Mouse (Mus musculus) layer of hippocampus, adult 18-20 months (tissue): ENCODE measurements around the gene Kif26b. TPM values are rescaled to one million over a fixed set of nuclear protein-coding genes. Genes with fewer than 3 reads are reported as not detected.
A peak's percentile ranks its signal among the peaks of the same experiment; 100 is the strongest.

Experiments
- DNase-seq, 2 experiments: peaks; one replicate each; pipeline ENCODE4 v3.0.0; 2022; ENCODE audit warnings: low spot score in 2 of 2
- total RNA-seq, 2 experiments: library from RNA; stranded (reverse); gene quantifications; 2 replicates each; pipeline ENCODE4 v1.2.3; 2021

The Kif26b gene
- total RNA-seq, 2 experiments from 2014 or later, result 18.9 to 20.7 TPM

DNA sequence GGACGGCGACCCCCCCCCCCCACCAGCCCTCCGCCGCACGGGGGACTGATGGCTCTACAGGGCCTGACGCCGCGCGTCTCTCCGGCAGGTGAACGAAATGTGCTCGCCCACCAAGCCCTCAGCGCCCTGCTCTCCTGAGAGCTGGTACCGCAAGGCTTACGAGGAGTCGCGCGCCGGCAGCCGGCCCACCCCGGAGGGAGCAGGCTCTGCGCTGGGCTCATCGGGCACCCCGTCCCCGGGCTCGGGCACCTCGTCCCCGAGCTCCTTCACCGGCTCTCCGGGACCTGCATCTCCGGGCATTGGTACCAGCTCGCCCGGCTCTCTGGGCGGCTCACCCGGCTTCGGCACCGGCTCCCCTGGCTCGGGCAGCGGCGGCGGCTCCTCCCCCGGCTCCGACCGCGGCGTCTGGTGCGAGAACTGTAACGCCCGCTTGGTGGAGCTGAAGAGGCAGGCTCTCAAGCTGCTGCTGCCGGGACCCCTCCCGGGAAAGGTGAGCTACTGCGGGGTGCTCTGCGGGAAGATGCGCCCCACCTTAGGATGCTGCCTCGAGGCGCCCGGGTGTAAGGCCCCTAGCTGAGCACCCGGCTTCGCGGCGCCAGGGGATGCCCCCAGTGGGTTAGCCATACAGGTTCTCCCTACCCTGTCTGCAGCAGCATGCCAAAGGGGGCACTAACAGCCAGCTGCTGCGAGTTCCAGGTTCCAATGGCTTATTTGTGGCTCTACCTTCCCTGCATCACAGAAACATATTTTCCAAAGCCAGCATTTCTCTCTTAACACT is 1.6 kb downstream of the Kif26b start:
- peak; percentile 85 to 91 for DNase-seq

DNA sequence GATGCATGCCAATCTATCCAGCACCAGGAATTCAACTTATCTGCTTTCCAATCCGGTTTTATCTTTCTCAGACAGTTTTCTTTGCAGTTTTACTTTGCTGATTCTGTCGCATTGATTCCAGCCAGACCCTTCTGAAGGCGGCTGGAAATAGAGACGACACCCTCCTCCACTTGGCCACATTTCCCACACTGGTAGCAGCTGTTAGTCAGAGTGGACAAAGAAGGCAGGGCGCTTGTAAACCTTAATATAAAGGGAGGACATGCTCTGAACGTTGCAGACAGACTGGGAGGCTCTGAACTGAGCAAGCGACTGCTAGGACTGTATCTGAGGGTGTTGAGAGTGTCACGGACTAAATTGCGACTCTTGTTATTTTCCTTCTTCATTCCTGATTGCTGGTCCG is 11.3 kb downstream of the Kif26b start:
- no peak for DNase-seq

GRCm38 (mm10) chr1:178542415-178542814 is 13.5 kb downstream of the Kif26b start:
- DNase-seq, result no peak

DNA sequence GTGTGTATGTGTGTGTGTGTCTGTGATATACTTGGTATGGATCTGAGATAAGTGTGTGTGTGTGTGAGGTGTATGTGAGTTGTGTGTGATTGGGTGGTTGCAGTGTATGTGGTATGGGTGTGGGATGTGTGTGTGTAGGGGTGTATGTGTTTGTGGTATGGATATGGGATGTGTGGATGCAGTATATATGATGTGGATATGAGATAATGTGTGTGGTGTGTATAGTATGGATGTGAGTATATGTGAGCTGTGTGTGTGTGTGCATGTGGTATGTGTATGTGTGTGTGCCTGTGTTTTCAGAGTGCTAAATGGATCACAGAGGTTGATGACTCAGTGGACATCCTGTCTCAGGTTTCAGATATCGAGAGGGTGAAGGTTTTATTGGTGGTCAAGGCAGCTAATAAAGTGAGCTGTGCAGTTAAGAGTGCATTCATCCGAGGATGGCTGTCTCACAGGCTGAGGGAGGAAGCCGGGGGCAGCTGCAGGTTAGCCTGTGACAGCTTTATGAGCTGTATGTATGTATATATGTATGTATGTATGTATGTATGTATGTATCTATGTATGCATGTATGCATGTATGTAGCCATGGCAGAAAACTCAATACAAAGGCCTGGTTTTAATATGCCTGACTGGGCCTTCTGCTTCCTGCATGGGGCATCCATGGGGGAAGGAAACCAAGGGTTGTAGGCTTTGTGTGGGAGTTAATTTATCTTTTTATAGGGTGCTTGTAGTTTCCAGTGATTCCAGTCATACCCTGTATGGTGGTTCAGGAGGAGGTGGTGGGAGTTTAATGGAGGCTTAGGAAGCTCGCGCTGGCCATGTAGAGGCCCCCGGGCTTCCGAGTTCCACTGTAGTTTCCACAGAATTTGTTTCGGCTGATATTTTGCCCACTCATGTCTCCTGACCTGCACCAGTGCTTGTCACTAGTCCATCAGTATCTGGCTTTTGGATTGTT is 14.3 kb downstream of the Kif26b start:
- no peak for DNase-seq

DNA sequence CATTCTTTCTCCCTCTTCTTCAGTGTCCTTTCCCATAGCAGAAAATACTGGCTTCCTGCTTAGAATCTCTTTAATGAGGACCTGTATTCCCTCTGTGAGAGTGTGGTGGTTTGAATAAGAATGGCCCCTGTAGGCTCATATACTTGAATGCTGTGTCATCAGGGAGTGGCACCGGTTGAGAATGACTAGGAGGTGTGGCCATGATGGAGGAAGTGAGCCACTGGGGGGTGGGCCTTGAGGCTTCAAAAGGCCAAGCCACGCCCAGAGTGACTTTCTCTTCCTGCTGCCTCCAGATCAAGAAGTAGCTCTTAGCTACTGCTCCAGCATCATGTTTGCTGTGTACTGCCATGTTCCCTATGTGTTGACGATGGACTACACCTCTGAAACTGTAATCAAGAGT is 15.7 kb downstream of the Kif26b start:
- no peak for DNase-seq

- no peak for DNase-seq
Measured at GRCm38 (mm10) chr1:178549576-178549975, 20.7 kb downstream of the Kif26b start.

DNA sequence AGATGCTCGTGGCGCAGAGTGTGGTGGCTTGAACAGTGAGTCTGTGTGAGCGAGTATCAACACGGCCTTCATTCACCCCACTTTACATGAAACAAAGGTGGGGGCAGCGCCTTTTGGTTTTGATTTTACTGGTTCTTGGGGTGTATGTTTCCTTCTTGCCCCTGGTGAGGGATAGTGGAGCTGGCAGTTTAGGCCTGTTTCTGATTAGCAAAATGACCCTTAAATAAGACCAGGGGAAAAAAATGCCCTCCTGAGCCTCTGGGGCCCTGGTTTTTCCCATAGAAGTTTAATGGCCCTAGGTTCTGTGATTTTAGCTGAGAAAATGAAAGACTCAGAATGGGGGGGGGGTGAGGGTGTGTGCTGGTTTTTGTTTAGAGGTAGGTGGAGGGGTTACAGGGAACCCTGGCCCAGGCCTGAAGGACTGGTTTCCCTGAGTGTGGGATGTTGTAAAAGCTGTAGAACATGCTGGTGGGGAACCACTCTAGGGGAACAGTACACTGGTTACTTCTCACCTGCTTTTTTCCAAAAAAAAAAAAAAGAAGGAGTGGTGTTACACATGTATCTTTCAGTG is 21.6 kb downstream of the Kif26b start:
- DNase-seq, result no peak

DNA sequence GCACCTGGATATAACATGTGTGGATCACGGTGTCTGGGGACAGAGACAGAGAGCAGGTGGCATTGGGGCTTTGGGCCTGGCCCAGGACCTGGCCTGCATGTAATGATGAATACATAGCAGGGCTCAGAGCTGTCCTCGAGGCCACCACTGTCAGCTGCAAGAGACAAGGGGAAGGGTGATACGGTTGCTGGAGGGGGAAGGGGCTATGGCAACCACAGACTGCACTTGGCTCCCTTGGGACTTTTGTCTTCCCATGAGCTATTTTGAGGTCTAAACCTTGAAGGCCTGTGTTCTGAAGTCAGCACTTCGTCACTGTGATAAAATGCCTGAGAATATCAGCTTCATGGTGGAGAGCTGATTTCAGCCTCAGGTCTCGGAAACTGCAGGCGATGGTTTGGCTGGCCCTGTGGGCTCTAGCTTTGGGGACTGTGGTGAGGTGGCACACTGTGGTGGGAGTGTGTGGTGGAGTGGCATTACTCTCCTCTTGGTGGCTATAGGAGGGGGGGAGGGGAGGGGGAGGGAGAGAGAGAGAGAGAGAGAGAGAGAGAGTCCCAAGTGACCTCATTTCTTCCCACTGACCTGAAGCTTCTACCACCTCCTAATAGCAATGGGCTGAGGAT is 23.5 kb downstream of the Kif26b start:
- no peak for DNase-seq

DNA sequence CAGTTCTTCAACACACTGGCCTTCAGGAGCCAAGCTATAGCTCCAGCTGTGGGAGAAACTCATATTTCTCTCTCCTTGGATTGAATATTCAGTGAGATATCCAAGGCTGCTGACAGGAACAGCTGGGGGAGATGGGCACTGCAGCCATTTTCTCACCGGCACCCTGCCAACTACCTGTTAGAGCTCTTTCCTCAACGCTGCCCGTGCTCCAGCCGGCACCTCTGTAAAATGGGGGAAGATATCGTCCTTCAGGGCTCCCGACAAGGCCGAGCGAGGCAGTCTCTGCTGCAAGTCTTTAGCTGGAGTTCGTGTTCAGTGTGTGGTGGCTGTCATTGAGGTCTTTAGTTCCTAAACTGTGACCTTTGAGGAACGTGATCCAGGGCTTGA is 24.0 kb downstream of the Kif26b start:
- no peak for DNase-seq

GRCm38 (mm10) chr1:178556226-178556625 is 27.3 kb downstream of the Kif26b start:
- no peak for DNase-seq

DNA sequence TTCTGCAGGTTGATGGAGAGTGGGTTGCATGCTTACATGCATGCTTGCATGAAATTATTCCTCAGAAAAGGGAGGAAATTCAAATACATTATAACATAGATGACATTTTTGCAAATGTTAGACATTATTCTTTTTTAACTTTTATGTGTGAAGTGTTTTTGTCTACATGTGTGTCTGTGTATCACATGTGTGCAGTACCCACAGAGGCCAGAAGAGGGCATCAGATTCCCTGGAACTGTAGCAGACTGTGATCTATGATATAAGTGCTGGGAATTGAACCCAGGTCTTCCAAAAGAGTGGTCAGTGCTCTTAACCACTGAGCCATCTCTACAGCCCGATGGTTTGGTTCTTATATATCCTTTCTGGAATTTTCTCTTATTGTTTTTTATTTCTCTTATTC is 31.1 kb downstream of the Kif26b start:
- DNase-seq, result no peak

GRCm38 (mm10) chr1:178563834-178564233 is 34.9 kb downstream of the Kif26b start:
- DNase-seq, result no peak

DNA sequence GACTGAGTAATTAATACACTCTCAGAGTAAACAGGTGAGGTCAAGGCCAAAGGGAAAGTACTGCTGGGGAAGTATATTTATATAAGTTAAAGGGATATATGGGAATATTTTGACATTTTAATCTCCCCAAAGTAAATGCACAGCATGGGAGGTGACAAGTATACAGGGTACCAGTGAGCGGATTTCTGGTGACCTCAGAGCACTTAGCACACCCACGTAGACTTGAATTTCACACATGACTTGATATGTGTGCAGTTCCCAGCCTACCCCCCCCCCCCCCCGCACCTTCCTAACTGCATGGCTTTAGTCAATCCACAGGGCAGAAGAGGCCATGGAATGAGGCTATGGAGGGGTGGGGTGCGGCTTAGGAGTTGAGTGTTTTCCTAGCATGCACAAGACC is 35.9 kb downstream of the Kif26b start:
- no peak for DNase-seq

GRCm38 (mm10) chr1:178568551-178569545 is 39.9 kb downstream of the Kif26b start:
- DNase-seq, result no peak

DNA sequence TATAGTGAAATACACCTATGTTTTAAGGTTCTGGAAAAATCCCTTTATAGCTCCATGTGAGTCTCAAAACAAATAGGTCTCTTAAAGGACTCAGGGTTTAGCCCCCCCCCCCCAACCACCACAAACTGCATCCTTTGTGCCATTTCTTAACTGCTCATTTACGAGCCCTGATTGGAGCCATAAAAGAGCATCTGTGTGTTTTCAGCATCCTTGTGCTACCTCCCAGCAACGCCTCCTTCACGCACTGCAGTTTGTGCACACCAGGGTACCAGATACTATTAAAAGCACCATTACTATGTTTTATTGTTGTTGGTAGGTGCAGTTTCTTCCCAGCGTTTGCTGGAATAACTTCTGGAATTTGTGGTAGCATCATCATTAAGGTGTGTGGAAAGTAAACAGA is 42.1 kb downstream of the Kif26b start:
- DNase-seq, result no peak

DNA sequence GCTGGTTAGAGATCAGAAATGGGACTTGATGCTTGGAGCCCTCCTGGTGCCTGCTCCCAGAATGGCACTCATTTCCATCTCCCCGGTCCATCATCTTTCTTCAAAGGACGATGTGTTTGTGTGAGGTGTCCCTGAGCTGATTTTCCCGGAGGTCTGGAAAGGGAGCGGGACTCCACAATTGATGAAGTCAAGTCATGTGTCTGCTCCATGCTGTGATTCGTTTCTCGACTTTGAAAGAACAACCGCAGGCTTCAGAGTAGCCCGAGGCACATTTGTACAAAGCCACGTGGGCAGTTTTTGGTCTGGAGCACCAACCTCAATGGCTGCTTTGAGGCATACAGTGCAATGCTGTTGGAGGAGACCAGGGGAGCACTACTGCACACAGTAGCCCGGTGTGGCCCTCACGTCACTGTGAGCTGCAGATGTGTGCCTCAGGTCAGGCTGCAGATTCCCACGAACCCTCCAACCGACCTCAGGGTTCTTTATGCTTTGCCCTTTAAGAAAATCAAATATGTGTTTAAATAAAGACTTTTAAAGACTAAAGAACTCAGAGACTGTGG is 43.0 kb downstream of the Kif26b start:
- DNase-seq, result no peak

- peak in 1 of 2 experiments; percentile 11 for DNase-seq
Measured at GRCm38 (mm10) chr1:178573406-178574032, 44.6 kb downstream of the Kif26b start.

GRCm38 (mm10) chr1:178575706-178576105 is 46.8 kb downstream of the Kif26b start:
- DNase-seq, result no peak

DNA sequence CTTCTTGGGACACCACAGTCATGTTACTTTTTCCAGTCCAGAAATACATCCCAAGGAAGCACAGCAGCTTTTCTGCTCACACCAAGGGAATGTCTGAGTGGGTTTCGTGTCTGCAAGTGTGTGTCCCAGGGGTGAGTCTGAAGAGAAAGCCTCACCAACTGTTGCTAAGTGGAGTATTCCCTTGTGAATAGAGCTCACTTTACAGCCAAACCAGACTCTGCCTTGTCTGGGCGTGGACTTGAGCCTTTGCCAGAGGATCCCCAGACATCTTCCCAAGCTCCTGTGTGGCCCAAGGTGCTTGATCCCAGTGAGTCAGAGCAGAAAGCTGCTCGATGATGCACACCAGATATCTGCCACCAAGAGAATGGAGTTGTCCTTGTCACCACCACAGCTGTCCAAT is 48.0 kb downstream of the Kif26b start:
- no peak for DNase-seq
